Mouse (Mus musculus) MEL (cell line): ENCODE data around the gene Slc4a7.
"Not testable (repeated sequence)": the region's sequence is repeated elsewhere in the genome, so short reads cannot be mapped to it uniquely, and the experiment has no call there.

Experiments
- USF1 ChIP-seq: IDR thresholded peaks from 2 replicates; pipeline ENCODE4 v1.6.1; 2014; ENCODE audit warnings: low read depth, mild to moderate bottlenecking, inconsistent platforms, low read length, improper control_type of control experiment, moderate library complexity
- ZC3H11A ChIP-seq: IDR thresholded peaks from 2 replicates; pipeline ENCODE4 v1.6.1; 2012; ENCODE audit warnings: low read depth, mild to moderate bottlenecking, inconsistent platforms, low read length, improper control_type of control experiment

GRCm38 (mm10) chr14:14803115-14803514, 101.0 kb downstream of the Slc4a7 start, which contains the start of gene Nek10:
- TF ChIP-seq USF1, ZC3H11A: not testable (repeated sequence)
